Mouse (Mus musculus) gastrocnemius, postnatal 4 days (tissue): Measurements from ENCODE around the gene Cym. TPM values are rescaled to one million over a fixed set of nuclear protein-coding genes. Genes with fewer than 3 reads are reported as not detected.
A peak's percentile ranks its signal among the peaks of the same experiment; 100 is the strongest.

Experiments used
- DNase-seq, 2 experiments: peaks; one replicate each; pipeline ENCODE4 v3.0.0; 2021 to 2022; ENCODE audit warnings: low spot score in 2 of 2, mixed read lengths in 2 of 2
- total RNA-seq, 2 experiments: library from RNA; stranded (reverse); gene quantifications; 2 replicates each; pipeline ENCODE4 v1.2.3; 2021

The Cym gene
- total RNA-seq, 2 experiments from 2014 or later: not detected

DNA sequence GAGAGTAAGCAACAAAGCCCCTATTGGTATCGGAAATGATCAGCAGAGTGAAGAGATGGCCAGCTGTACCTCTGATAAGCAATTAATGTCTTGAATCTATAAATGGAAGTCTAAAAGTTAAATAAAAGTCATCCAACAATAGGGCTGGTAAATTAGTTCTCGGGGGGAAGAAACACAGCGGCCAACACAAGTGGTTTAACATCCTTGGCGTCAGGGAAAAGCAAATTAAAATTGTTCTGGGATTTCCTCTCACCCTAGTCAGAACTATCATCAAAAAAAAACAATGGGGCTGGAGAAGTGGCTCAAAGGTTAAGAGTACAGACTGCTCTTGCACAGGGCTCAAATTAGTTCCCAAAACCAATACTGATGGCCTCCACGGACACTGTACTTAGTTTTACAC, 4.3 kb upstream of the Cym start:
- no peak for DNase-seq

DNA sequence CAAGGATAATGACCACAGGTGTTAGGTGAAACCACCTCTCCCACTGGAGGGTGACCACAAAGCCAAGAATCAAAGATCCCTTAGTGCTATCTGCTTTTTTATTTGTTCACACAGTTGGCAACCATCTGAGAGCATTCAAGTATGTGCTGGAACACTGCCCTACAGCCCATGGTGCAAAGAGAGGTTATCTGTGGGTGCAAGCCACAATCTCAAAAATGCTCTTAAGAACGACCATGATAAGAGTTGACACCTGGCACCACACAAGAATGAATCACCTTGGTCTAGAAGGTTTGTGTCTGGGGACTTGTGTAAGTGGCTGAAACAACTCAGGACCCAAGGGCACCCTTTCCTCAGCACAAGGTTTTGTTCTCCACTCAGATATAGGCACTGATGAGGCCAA, 1.7 kb upstream of the Cym start:
- DNase-seq: no peak

GRCm38 (mm10) chr3:107218572-107218971, 3.0 kb downstream of the Cym start:
- no peak for DNase-seq

DNA sequence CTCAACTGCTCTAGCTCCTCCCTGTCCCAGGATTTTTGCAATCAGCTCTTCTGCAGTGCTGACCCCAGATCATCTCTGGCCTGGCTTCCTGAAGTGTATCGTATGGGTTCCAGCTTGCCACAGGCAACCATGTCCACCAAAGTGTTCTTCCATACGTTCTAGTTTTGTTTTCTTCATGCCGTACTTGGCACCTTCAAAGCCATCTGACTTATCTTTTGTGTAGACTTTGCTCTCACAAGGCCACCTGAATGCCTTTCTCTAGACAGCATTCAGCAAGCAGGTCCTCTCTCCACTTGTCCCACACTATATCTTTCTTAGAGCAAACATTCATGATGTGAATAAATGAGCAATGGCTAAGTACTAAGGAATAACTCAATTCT, 4.4 kb downstream of the Cym start:
- DNase-seq: no peak

DNA sequence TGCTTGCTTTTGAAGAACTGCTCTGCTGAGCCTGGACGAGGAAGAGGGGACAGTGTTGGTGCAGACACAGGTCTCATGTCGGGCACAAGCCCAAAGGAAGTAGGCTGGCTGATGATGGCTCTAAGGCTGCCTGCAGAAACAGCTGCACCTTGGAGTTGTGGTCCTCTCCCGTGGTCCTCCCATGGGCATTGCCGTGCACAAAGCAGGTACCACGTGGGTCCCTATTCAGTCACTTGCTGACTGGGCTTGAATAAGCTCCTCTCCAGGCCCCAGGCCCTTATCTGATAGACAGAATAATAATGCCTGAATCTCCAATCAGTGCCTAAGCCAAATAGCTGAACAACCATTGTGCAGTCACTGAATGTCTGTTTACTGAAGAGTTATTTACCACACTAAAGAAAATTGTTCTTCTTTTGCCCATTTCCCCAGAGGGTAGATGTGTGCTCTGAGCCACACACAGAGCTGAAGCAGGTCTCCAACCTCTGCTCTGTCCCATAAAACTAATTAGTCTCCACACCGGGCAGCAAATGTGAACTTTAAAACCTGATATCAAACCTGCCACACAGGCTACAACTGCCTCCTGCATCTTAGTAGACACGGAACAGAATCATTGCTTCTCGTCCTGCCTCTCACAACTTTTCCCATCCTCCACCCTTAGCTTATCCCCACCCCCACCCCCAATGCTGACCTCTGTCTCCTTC, 5.0 kb downstream of the Cym start:
- DNase-seq: no peak

DNA sequence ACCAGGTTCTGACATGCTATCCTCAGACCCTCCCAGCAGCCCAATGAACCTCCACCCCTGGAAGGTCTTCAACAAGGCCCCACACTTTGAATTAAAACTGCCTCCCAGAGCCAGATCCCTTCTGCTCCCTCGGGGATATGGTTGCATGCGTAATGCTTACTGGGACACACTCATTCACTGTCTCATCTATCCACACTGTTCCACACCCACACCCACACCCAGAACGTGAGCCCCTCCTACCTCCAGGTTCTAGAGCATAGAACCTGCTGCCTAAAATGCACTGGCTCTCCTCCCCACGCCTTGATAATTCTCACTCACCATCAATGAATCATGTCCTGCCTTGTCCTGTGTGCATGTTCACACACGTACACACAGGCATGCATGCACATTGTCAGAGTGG, 6.9 kb downstream of the Cym start:
- no peak for DNase-seq

GRCm38 (mm10) chr3:107207625-107208253, 13.8 kb downstream of the Cym start:
- DNase-seq: no peak

DNA sequence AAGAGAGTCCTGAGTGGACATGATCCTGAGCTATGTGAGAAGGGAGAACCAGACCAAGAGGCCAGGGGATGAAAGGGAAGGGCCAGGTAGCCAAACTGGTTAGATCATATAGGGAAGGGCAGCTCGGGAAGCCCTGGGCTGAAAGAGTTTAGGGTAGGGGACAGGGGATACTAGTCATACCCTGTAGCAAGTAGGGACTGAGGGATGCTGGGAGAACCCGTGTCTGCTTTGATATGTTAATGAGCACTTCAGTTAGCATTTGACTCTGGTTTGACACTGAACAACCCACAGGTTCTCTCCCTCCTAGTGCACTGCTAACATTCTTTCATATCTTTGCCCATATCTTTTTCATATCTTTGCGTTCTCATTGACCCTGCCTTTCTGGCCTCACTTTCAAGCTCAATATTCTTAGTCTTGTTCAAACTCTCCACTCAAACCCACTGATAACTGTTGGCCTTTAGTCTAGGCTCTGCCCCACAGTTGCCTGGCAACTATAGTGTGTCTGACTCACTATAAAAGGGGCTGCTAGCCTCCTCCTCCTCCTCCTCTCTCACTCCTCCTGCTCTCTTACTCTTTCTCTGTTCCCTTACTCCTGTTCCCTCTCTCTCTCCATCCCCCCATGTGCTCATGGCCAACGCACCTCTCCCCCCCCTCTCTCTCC, 14.9 kb downstream of the Cym start:
- no peak for DNase-seq

GRCm38 (mm10) chr3:107205994-107206393, 15.5 kb downstream of the Cym start:
- DNase-seq: peak in 1 of 2 experiments; percentile 59

DNA sequence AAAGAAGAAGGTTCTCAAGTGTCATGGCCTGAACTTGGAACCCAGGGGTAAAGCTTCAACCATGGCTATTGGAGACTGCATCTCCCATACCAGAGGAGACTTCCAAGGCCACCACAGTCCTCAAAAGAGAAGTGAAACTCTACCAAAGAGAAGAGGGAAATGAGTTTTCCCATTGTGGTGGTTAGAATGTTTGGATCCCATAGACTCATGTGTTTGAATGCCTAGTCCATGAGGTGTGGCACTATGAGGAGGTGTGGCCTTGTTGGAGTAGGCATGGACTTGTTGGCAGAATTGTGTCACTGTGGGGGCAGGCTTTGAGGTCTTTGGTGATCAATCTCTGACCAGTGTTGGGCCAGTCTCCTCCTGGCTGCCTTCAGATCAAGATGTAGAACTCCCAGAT, 16.4 kb downstream of the Cym start:
- no peak for DNase-seq

DNA sequence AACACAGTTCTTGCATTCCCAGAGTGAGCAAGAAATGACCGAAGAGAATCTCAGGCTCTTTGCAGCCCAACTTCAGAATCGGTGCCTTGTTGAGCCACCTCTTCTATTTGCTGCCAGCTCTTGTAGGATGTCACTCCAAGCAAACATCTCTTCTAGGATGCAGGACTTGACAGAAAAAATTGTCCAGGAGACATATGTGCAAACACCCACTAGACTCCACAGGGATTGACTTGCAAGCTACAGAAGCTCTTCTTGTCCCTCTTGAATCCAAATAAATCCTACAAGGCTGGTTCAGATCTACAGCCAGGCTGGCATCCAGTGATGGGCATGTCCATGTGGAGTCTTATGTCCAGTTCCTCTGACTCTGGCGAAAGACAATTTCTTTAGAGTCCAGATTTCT, 17.1 kb downstream of the Cym start:
- DNase-seq: no peak

- no peak for DNase-seq
Observed at GRCm38 (mm10) chr3:107201310-107202180, 20.0 kb downstream of the Cym start.

- DNase-seq: peak in 1 of 2 experiments; percentile 38
Observed at GRCm38 (mm10) chr3:107188226-107188899, 33.2 kb downstream of the Cym start.

- DNase-seq: no peak
Observed at GRCm38 (mm10) chr3:107187022-107187421, 34.5 kb downstream of the Cym start.

DNA sequence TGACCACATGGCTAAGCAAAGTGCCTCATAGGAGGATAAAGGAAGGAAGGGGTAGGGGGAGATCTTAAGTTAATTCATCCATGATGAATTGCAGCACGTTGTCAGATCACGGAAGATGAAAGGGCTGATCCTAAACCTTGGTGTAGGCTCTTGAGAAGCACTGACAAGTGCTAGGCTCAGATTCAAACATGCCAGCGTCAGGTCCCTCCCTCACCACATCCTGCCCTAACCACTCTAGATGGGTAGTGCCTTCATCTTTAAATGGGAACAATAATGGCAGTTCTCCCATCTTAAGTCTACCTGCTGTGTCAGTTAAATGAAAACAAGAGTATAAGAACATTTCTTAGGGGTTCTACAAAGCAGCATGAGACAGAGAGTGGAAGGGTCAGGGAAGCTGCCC, 35.9 kb downstream of the Cym start:
- DNase-seq: no peak

GRCm38 (mm10) chr3:107183178-107183577, 38.4 kb downstream of the Cym start:
- peak in 1 of 2 experiments; percentile 53 for DNase-seq

- no peak for DNase-seq
Observed at GRCm38 (mm10) chr3:107182756-107183155, 38.8 kb downstream of the Cym start, which contains the start of gene Kcna10. Gene Kcna10 (plus strand): TSS chr3:107183056.

GRCm38 (mm10) chr3:107180860-107181259, 40.7 kb downstream of the Cym start:
- DNase-seq: no peak

GRCm38 (mm10) chr3:107176501-107176900, 45.0 kb downstream of the Cym start:
- DNase-seq: no peak

DNA sequence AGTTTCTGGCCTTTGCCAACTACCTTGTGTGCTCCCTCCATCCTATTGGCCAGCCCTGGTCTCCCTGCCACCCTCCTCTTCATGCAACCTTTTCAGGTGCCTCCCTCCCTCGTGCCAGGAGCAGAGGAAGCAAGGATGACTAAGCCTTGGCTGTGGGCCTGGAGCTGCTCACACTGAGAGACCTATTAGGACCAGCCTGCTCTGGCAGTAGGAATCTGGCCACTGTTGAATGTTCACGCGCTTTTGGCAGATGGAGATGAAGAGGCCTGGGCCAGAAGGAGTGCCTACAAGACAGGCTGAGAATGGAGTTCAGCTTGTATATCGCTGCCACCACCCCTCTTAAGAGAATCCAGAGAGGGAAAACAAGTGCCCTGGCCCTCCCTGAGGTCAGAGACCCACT, 46.0 kb downstream of the Cym start:
- DNase-seq: no peak

GRCm38 (mm10) chr3:107172556-107172955, 49.0 kb downstream of the Cym start:
- no peak for DNase-seq
